Mouse (Mus musculus) monocyte, adult 5-6 weeks (primary cell): ENCODE results near the gene Ckap2l. TPM values are rescaled to one million over a fixed set of nuclear protein-coding genes. Genes with fewer than 3 reads are reported as not detected.

Experiments used
- ATAC-seq: fragments of 153-309, 156-312 bp; replicated peaks from 2 replicates; pipeline ENCODE4 v1.8.0; 2017; ENCODE audit warnings: mild to moderate bottlenecking; ENCODE audit not compliant: low TSS enrichment, insufficient number of reproducible peaks, severe bottlenecking, poor library complexity, low FRiP score
- total RNA-seq: library from RNA; stranded (forward); fragments of 200-1000, 200-491, 200-594 nt; gene quantifications from 3 replicates; pipeline ENCODE4 v1.2.3, GENCODE M21; 2017

Gene Ckap2l
- total RNA-seq, 1 experiment from 2014 or later: 2.0 TPM

GRCm38 (mm10) chr2:129243005-129243404 is 54.0 kb downstream of the Ckap2l start:
- ATAC-seq: no peak

- ATAC-seq: no peak
These were observed 54.9 kb downstream of the Ckap2l start for GRCm38 (mm10) chr2:129241845-129242833.

GRCm38 (mm10) chr2:129240726-129241432 is 56.1 kb downstream of the Ckap2l start:
- no peak for ATAC-seq

DNA sequence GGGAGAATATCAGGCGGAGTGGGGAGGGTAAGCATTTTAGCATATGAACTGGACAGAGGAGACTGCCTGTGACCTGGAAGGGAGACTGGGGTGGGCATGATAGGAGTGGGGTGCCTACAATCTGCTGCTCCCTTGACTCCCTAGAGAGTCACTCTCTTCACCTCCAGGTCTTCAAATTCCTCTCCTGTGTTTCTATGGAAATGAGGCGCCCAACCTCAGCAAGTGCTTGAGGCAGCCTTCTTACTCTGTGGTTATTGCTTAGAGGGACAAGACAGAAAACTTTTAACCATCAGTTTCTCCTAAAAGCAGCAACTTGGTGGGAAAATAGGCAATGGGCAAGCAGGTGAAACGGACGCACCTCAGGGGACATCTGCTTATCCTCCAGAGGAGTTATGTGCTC is 60.5 kb downstream of the Ckap2l start:
- ATAC-seq: no peak

DNA sequence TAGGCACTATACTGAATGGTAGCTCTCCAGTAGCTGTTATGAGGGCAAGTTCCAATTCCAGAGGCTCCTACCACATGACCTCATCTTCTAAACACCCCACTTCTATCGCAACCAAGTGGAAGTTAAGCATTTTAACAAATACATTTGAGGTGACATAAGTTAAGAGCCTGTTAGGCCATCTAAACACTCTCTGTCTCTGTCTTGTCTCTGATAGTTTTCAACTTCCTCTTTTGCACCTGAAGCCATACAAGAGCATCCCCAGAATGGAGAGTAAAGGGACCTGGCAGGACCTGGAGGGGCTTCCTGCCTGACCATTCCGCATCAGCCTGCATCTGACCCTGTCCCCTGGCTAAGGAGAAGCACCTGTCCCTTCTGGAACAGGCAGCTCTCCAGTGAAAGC is 62.3 kb downstream of the Ckap2l start:
- no peak for ATAC-seq

DNA sequence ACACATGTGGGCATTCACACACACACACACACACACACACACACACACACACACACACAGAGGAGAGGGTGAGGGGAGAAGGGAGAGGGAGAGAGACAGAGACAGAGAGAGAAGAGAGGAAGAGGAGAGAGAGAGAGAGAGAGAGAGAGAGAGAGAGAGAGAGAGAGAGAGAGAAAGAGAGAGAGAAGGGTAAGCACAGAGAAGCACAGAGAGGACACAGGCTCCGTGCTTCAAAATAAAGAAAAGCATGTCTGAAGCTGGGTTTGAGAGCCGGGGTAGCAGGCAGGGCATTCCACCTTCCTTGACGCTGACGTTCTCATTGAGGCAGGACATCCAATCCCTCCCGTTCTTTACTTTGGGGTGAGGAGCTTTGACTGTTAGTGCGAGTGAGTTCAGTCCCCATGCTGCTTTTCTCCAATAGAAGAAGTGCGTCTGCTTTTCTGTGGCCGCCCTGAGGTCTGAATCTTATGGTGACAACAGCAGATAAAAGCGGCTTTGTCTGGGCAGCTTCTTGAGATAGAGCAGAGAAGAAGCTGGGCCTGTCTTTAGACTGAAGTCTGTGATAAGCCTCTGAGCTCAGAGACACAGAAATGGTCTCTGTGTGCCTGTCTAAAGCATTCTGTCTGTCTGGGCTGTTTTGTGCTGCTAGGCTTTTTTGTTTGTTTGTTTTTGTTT is 63.1 kb downstream of the Ckap2l start:
- no peak for ATAC-seq

- no peak for ATAC-seq
These were observed 63.8 kb downstream of the Ckap2l start for GRCm38 (mm10) chr2:129233218-129233617.

GRCm38 (mm10) chr2:129232484-129232883 is 64.5 kb downstream of the Ckap2l start:
- ATAC-seq: no peak

- no peak for ATAC-seq
These were observed 65.0 kb downstream of the Ckap2l start for GRCm38 (mm10) chr2:129232023-129232422.

DNA sequence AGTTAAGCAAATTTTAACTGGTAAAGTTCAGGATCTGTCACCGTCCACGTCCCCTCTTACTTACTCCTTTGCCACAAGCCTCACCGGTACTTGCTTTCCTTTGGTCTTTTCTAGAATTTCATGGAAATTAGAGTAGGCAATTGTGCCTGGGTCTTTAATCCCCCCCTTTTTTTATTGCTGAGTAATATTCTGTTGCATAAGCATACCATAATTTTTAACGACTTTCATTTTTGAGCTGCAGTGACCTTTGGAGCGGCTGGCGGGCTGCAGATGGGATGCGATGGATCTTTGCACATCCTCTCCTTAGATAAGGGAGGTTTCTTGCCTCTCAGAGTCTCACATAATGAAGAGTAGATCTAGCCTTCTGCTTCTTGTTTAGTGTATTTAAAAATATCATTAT is 67.7 kb downstream of the Ckap2l start:
- no peak for ATAC-seq

DNA sequence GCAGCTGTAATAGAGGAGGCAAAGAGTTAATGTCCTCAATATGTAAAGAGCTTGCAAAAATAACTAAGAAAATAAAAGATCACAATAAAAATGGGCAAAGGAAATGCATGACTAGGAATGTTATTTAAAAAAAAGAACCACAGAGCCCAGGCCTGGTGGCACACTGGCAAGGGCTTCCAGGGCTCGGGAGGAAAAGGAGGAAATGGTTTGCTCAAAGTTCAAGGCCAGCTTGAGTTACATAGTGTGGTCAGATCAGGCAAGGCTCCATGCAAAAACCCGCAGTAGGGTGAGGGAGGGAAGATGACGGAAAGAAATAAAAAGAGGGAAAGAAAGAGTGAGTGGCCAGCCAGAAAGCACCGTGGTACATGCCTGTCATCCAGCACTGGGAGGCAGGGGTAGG is 68.4 kb downstream of the Ckap2l start:
- ATAC-seq: no peak

DNA sequence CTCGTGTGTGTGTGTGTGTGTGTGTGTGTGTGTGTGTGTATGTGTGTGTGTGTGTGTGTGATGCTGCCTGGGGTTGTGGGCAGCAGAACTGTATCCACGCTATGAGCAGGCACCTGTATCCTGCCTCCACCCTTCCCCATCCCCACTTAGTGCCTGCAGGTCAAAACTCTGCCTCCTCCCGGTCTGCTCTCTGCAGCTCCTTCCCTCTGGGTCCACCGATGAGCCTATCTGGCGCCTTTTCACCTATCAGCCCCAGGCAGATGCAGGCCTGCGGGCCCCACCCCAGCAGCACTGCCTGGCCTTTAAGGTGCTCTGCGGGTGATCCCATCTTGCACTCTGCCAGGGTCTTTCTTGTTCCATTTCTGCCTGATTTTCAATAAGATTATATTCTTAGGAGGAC is 69.3 kb downstream of the Ckap2l start:
- no peak for ATAC-seq

- no peak for ATAC-seq
These were observed 69.9 kb downstream of the Ckap2l start for GRCm38 (mm10) chr2:129227011-129227529.

DNA sequence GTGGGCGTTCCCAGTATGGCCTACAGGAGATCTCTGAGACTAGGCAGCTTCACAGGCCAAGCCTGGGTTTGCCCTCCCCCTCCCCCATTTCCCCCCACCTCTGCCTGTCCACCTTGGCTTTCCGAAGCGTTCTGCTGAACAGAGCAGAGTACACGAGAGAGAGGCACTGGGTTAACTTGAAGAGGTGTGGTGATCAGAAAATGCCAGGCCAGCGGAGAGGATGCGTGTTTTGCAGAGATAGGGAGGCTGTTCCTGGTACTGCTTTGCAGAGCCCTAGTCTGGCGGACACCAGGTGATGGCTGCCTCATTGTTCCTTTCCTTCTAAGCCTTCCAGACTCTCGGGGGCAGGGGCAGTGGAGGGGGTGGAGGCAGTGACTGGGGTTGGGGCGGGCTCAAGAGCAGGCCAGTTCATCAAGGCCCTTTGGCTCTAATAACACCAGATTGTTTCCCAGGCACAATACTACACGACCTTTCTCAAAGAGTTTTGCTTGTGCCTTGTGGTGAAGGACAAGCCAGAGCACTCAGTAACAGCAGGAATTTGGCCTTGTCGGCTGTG is 70.6 kb downstream of the Ckap2l start:
- ATAC-seq: no peak

DNA sequence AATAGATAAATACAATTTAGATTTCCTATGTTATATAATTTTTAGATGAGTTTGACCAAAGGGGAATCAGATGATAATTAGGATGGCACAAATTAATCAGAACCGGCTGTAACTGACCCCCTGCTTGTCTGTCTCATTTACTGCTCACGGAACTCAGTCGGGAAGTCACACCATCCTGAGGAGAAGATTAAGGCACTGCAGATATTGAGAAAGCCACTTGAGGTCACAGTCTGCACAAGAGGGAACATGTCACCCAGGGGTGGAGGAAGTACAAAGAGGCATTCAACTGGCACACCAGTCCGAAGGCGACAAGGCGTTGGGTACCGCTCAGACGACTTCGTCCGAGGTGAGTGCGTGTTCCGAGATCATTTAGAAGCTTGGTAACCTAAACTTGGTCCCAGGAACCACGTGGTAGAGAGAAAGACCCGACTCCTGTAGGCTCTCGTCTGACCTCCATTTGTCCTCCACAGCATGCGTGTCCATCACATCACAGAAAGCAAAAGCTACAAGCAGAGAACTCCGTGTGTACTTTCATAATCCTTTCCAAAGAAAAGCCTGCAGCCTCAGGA is 71.7 kb downstream of the Ckap2l start:
- ATAC-seq: no peak

- no peak for ATAC-seq
These were observed 72.8 kb downstream of the Ckap2l start for GRCm38 (mm10) chr2:129224178-129224577.

GRCm38 (mm10) chr2:129221097-129221632 is 75.8 kb downstream of the Ckap2l start:
- ATAC-seq: no peak; the same call in 1 of the 2 replicates

- ATAC-seq: no peak
These were observed 78.4 kb downstream of the Ckap2l start for GRCm38 (mm10) chr2:129218537-129219105.
